Mouse (Mus musculus) embryonic stem cell, embryonic (primary cell): ENCODE data around the gene Zdhhc1.

Experiments
- CTCF ChIA-PET, 4 experiments: fragments of 300-600 bp in 2 of 4; fragments of 350-600 bp in 2 of 4; sonication (Branson Sonifier 250); formaldehyde crosslinking; loops; one replicate each; lab custom pipeline; 2022; ENCODE audit warnings: inconsistent platforms in 2 of 4; lab: Charles Lee
- POLR2A ChIA-PET, 4 experiments: fragments of 300-600 bp in 2 of 4; fragments of 350-600 bp in 2 of 4; sonication (Branson Sonifier 250); formaldehyde crosslinking; loops; one replicate each; lab custom pipeline; 2022; ENCODE audit warnings: antibody characterized with exemption in 4 of 4, inconsistent platforms in 1 of 4; lab: Charles Lee

Zdhhc1 gene

GRCm38 (mm10) chr8:105438865-105439264 lies 57.8 kb downstream of the Zdhhc1 start:
- POLR2A ChIA-PET: interaction anchor here (0.5 to 1.4 kb wide), 11 partner anchors 31 to 887 kb away, joined by 3 to 7 read pairs (median 4); partner anchors contain the start of genes Hsd11b2 (in 2 of the 4) and Tppp3 (in 1 of the 4)
- CTCF ChIA-PET: interaction anchor here (0.6 to 4.4 kb wide), 35 partner anchors 9 to 839 kb away, joined by 3 to 90 read pairs (median 4); partner anchors contain the start of gene Tppp3 (in 4 of the 4)

GRCm38 (mm10) chr8:105437078-105437748 lies 59.5 kb downstream of the Zdhhc1 start:
- POLR2A ChIA-PET: no interaction called here
- CTCF ChIA-PET: interaction anchor here in 2 of 4 experiments (0.6 to 4.4 kb wide), 4 partner anchors 34 to 96 kb away, joined by 3 to 54 read pairs (median 4); partner anchors contain the start of gene Tppp3 (in 1 of the 2)

GRCm38 (mm10) chr8:105436218-105436617 lies 60.5 kb downstream of the Zdhhc1 start:
- ChIA-PET CTCF (interaction anchor here in 2 of 4 experiments (0.5 to 4.4 kb wide), 3 partner anchors 41 to 85 kb away, joined by 3 to 54 read pairs (median 4); no protein-coding TSS in a partner anchor), POLR2A (interaction anchor here in 1 of 4 experiments (0.7 to 1.1 kb wide), 4 partner anchors 14 to 283 kb away, joined by 3 to 6 read pairs (median 3); no protein-coding TSS in a partner anchor)

- POLR2A ChIA-PET: interaction anchor here in 2 of 4 experiments (0.6 to 2.7 kb wide), 6 partner anchors 8 to 1153 kb away, joined by 3 to 7 read pairs (median 3); partner anchors contain the start of gene Tppp3 (in 1 of the 2)
- CTCF ChIA-PET: interaction anchor here in 3 of 4 experiments (1.2 to 2.0 kb wide), 5 partner anchors 8 to 60 kb away, joined by 3 to 6 read pairs (median 4); no protein-coding TSS in a partner anchor
Measured at GRCm38 (mm10) chr8:105434136-105434535, 62.6 kb downstream of the Zdhhc1 start.

GRCm38 (mm10) chr8:105433511-105433910 lies 63.2 kb downstream of the Zdhhc1 start:
- ChIA-PET CTCF (interaction anchor here (1.2 to 3.3 kb wide), 8 partner anchors 8 to 59 kb away, joined by 3 to 23 read pairs (median 4); no protein-coding TSS in a partner anchor), POLR2A (interaction anchor here in 3 of 4 experiments (0.6 to 2.7 kb wide), 11 partner anchors 8 to 567 kb away, joined by 3 to 7 read pairs (median 3); partner anchors contain the start of gene Tppp3 (in 2 of the 3))

- CTCF ChIA-PET: interaction anchor here (0.8 to 3.3 kb wide), 12 partner anchors 8 to 58 kb away, joined by 3 to 23 read pairs (median 4); partner anchors contain the start of gene Tppp3 (in 1 of the 4)
- POLR2A ChIA-PET: interaction anchor here in 3 of 4 experiments (0.6 to 2.7 kb wide), 12 partner anchors 9 to 567 kb away, joined by 3 to 12 read pairs (median 3); partner anchors contain the start of gene Tppp3 (in 2 of the 3)
Measured at GRCm38 (mm10) chr8:105433021-105433420, 63.7 kb downstream of the Zdhhc1 start.

- POLR2A ChIA-PET: interaction anchor here in 3 of 4 experiments (0.6 to 2.7 kb wide), 14 partner anchors 10 to 285 kb away, joined by 3 to 12 read pairs (median 4); partner anchors contain the start of genes Kctd19 (in 1 of the 3) and Tppp3 (in 1 of the 3)
- CTCF ChIA-PET: interaction anchor here in 3 of 4 experiments (0.6 to 3.3 kb wide), 15 partner anchors 9 to 832 kb away, joined by 3 to 23 read pairs (median 4); partner anchors contain the start of gene Tppp3 (in 3 of the 3)
Measured at GRCm38 (mm10) chr8:105431743-105432515, 64.8 kb downstream of the Zdhhc1 start.

- ChIA-PET CTCF (interaction anchor here in 2 of 4 experiments (1.0 to 1.5 kb wide), 4 partner anchors 12 to 89 kb away, joined by 3 to 7 read pairs (median 4); no protein-coding TSS in a partner anchor), POLR2A (interaction anchor here in 3 of 4 experiments (0.5 to 1.3 kb wide), 5 partner anchors 8 to 51 kb away, joined by 3 to 5 read pairs (median 3); partner anchors contain the start of gene Tppp3 (in 1 of the 3))
Measured at GRCm38 (mm10) chr8:105426878-105427277, 69.8 kb downstream of the Zdhhc1 start.
